ENCODE assay signal across 14 mouse cellular contexts in genomic region chr5:44686344-44686743, GRCm38 (mm10).
DNase-seq lines count a peak whose midpoint lies in the region; ATAC-seq and TF ChIP-seq lines count a peak whose summit lies in the region.
"Had no signal": no experiment of that assay in that cellular context is flagged by ENCODE, and none has a peak within 500 bp of the region (broad histone marks: within the 10 kb centered on the region; RNA-seq: fewer than 3 reads in every experiment).

No protein-coding gene starts in this region.

- H3K27me3 ChIP-seq in kidney, embryonic 15.5 days, result no peaks in the 10 kb centered on the region
- H3K27me3 ChIP-seq in kidney, adult 2 months (replicated peaks; ENCODE audit: control insufficient read depth, insufficient read depth, low read length), result no peaks in the 10 kb centered on the region
- H3K27me3 ChIP-seq: midbrain, embryonic 13.5 days had no signal

- TF ChIP-seq POLR2A in kidney, adult 2 months (IDR thresholded peaks at IDR 0.05; ENCODE audit: low read depth, low read length), result no peak

- H3K27ac ChIP-seq in kidney, embryonic 15.5 days, result peak overlapping the region; percentile 32; the same call in 1 of the 2 replicates
- no peak overlapping the region for H3K27ac ChIP-seq in kidney, adult 2 months (ENCODE audit: insufficient read depth, low read depth, low read length)
- H3K27ac ChIP-seq: midbrain, embryonic 13.5 days had no signal

- TF ChIP-seq CTCF in kidney, adult 2 months (conservative IDR thresholded peaks at IDR 0.05; ENCODE audit: insufficient read depth, insufficient read length, low read depth, low read length), result no peak

- no peak for DNase-seq in kidney, adult 2 months
- DNase-seq in adrenal gland, postnatal 36 days, result peak; percentile 35 to 51
- peak; percentile 69 for DNase-seq in forelimb bud, embryonic 11.5 days (ENCODE audit: low read depth, low spot score)
- DNase-seq in mesoderm, embryonic 11.5 days (ENCODE audit: low read depth, low spot score), result peak; percentile 46
- DNase-seq in spleen, adult 12 weeks (ENCODE audit: low spot score), result no peak
- DNase-seq in gastrocnemius, adult 8-10 months (ENCODE audit: low spot score in 2 of 2), result no peak
- no peak for DNase-seq in heart, postnatal 4 days
- DNase-seq: cerebellum, postnatal 14 days; kidney, postnatal 10 days; right cerebral cortex, postnatal 14 days had no signal

- no peak overlapping the region for H3K4me3 ChIP-seq in kidney, embryonic 15.5 days (replicated peaks)
- H3K4me3 ChIP-seq in kidney, adult 2 months (ENCODE audit: insufficient read depth, low read depth, low read length), result no peak overlapping the region
- H3K4me3 ChIP-seq: midbrain, embryonic 13.5 days had no signal

- H3K9ac ChIP-seq in kidney, embryonic 15.5 days, result no peak overlapping the region
- H3K9ac ChIP-seq: midbrain, embryonic 13.5 days had no signal

- H3K4me2 ChIP-seq in kidney, embryonic 15.5 days, result no peak overlapping the region
- H3K4me2 ChIP-seq: midbrain, embryonic 13.5 days had no signal

- H3K4me1 ChIP-seq in kidney, embryonic 15.5 days, result 0 out of 2 replicates have a peak, but pooled peaks cover 9% of the 10 kb centered on the region
- no peaks in the 10 kb centered on the region for H3K4me1 ChIP-seq in kidney, adult 2 months (ENCODE audit: control insufficient read depth, insufficient read depth, low read length)

- no peaks in the 10 kb centered on the region for H3K36me3 ChIP-seq in kidney, embryonic 15.5 days
- H3K36me3 ChIP-seq in kidney, adult 2 months (ENCODE audit: control insufficient read depth, insufficient read depth, low read length), result no peaks in the 10 kb centered on the region
- H3K36me3 ChIP-seq: midbrain, embryonic 13.5 days had no signal

- no peaks in the 10 kb centered on the region for H3K9me3 ChIP-seq in kidney, embryonic 15.5 days (replicated peaks)
- H3K9me3 ChIP-seq: midbrain, embryonic 13.5 days had no signal

- no peak; the same call in 1 of the 2 replicates for ATAC-seq in kidney, embryonic 15.5 days (replicated peaks; ENCODE audit: low FRiP score)
- ATAC-seq: activated CD4-positive, CD25-positive, alpha-beta regulatory T cell, adult 4 months; lung, postnatal 0 days; midbrain, embryonic 13.5 days had no signal

- 59% methylated on average over 6 of the region's 6 CpGs for WGBS in kidney, embryonic 15.5 days
- WGBS in kidney, adult 2 months, result 78% methylated on average over 6 of the region's 6 CpGs

Comparison
In these comparisons a context has a peak if more than half of its experiments do, and no peak if none do; other contexts are left out.
1. DNase-seq: peak in adrenal gland, postnatal 36 days (2 of 2), forelimb bud, embryonic 11.5 days (single experiment) and mesoderm, embryonic 11.5 days (single experiment); none in kidney, adult 2 months (single experiment), spleen, adult 12 weeks (single experiment), gastrocnemius, adult 8-10 months (0 of 2) and heart, postnatal 4 days (single experiment).